Mouse (Mus musculus): Measurements from ENCODE around the gene Ccdc85c.

Gene Ccdc85c

GRCm38 (mm10) chr12:108237300-108238006 lies 37.8 kb downstream of the Ccdc85c start:
- DNase-seq: no peak

DNA sequence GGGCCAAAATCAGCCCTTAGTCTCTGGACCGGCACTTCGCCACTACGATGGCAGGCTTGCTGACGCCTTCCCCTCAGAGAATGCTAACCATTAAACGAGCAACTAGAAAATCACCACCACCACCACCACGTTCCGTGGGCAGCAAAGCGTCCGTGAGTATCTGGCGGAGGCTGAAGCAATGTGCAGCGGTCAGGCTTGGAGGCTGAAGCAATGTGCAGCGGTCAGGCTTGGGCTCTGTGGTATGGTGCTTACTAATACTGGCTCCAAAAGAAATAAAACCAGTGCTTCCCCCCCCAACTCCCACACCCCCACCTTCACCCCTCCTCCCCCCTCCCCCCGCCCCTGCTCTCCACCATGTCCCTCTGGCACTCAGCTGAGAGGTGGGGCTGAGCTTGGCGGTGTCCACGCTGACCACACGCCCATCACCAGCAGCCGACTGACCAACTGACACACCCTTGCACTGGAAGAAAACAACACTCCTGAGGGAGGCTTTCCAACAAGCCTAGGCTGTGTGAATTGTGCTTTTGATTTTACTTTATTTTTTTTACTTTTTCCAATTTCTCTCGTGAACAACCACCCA lies 39.2 kb downstream of the Ccdc85c start:
- no peak for DNase-seq

GRCm38 (mm10) chr12:108234832-108235602 lies 40.2 kb downstream of the Ccdc85c start:
- no peak for DNase-seq

- no peak for DNase-seq
These were observed 41.5 kb downstream of the Ccdc85c start for GRCm38 (mm10) chr12:108233736-108234135.

DNA sequence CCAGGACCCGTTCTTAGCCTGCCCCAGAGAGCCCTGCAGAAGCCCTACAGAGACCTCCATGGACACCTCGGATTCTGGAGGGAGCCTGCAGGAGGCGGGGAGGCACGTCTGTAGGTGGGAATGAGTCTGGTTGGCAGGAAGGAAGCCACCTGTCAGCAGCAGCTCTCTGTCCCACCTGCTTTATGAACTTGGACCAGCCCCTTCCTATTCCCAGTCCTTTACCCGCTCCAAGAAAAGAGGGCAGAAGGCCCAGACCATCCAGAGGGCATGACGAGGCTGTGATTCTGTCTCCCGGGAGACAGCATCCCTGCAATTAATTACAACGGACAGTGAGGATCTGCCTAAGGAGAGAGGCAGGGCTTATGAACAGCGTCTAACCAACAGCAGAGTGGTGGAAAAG lies 43.3 kb downstream of the Ccdc85c start:
- DNase-seq: peak; percentile 59 to 65

DNA sequence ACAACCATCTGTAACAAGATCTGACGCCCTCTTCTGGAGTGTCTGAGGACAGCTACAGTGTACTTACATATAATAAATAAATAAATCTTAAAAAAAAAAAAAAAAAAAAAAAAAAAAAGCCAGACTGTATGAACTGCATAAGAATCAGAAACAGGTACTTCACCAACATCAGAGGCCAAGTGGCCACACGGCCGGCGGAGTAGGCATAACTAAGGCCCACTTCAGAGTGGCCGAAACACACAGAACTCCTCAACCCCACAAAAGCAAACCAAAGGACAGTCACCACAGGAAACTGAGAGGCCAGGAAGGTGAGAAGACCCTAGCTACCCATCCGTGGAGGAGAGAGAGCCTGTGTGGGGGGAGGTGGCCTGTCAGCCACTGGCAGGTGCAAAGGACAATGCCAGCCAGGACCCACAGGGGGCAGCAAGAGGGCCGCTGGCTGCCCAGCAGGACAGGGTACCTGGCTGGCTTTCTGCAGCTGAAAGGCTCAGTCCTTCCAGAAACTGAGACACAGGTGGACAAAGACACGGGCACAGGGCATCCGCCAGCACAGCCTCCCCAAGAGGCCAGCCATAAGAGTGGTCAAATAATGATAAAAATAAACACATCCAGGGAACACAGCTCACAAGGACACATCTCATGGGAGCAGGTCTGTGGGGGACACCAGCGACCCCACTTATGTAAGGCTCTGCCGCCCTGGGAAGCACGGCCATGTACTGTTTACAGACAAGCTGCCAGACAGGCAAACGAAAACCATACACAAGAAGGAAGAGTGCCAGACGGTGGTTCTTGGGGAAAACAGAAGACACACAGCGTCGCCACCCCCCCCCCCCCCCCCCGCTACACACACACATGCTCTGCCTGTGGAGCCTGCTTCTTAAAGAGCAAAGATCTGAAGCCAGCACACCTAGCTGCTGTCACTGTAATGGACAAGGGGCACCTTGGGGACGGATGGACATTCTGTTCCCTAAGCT lies 44.1 kb downstream of the Ccdc85c start:
- peak; percentile 79 to 86 for DNase-seq

DNA sequence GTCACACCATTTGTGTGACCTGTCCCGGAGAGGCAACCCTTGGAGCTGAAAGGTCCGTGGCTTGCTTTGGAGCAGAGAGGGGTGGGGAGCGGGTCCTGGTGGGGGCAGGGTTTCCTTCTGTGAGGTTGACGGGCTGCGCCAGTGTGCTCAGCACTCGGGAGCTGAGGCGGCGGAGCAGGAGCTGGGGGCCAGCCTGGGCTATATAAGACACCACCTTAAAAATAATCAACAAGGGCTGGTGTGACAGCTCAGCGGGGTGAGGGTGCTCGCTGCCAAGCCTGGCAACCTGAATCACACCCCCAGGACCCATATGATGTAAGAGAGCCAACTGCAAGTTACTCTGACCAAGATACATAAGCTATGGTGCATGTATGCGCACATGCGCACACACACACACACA lies 45.1 kb downstream of the Ccdc85c start:
- DNase-seq: no peak

DNA sequence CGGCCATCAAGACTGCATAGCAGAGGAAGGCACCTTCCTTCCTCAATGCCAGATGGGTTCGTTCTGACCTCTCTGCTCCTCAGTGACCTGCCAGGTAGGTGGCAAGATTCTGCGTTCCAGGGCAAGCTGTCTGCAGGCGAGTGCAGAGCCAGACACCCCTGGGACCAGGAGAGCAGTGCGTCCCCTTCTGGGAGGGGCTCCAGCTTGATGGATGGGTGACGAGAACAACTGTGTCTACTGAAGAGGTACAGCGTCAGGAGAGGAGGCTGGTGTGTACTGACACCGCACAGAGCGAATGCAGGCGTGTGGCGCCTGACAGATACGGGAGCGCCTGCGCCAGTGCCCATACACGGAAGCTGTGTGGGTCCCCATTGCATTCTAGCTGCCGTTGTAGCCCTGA lies 47.7 kb downstream of the Ccdc85c start:
- DNase-seq: no peak

- peak in 1 of 2 experiments; percentile 67 for DNase-seq
These were observed 48.3 kb downstream of the Ccdc85c start for GRCm38 (mm10) chr12:108226941-108227340.

GRCm38 (mm10) chr12:108226216-108226615 lies 49.0 kb downstream of the Ccdc85c start:
- DNase-seq: no peak

DNA sequence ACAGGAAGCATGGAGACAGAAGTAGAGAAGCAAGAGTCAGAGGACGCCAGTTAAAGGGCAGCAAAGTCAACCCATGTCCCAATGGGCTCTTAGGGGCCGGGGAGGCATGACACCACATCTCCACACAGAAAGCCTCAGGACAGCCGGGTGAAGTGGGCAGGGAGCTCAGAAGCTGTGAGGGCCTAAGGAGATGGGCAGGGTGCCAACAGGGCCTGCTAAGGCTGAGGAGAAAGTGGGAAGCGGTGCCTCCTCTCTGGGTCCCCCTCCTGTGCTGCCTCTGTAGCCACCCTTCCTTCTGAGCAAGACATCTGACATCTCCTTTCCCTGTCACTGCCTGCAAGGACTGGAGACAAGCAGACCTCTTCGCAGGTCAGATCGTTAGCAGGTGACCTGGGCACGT lies 49.4 kb downstream of the Ccdc85c start:
- peak in 1 of 2 experiments; percentile 71 for DNase-seq

- DNase-seq: no peak
These were observed 51.9 kb downstream of the Ccdc85c start for GRCm38 (mm10) chr12:108223357-108223756.

GRCm38 (mm10) chr12:108221712-108222111 lies 53.5 kb downstream of the Ccdc85c start:
- DNase-seq: no peak

DNA sequence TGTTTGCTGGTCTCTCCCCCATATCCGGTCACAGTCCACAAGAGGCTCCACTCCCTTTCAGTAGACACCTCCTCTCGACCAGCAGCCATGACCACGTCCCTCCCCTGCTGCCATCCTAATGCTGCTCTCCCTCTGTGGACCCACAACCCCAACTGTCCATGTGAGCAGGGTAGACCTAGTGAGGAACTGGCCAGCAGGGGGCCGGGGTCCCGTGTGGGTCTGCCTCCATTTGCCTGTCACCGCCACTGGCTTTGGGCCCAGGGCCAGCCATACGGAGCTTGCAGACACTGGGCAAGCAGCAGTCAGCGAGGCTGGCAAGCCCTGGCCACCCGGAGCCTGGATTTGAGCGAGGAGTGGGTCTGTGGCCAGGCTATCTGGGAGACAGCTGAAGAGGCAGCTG lies 54.0 kb downstream of the Ccdc85c start:
- DNase-seq: peak; percentile 74 to 80

GRCm38 (mm10) chr12:108220621-108221020 lies 54.6 kb downstream of the Ccdc85c start:
- DNase-seq: no peak

DNA sequence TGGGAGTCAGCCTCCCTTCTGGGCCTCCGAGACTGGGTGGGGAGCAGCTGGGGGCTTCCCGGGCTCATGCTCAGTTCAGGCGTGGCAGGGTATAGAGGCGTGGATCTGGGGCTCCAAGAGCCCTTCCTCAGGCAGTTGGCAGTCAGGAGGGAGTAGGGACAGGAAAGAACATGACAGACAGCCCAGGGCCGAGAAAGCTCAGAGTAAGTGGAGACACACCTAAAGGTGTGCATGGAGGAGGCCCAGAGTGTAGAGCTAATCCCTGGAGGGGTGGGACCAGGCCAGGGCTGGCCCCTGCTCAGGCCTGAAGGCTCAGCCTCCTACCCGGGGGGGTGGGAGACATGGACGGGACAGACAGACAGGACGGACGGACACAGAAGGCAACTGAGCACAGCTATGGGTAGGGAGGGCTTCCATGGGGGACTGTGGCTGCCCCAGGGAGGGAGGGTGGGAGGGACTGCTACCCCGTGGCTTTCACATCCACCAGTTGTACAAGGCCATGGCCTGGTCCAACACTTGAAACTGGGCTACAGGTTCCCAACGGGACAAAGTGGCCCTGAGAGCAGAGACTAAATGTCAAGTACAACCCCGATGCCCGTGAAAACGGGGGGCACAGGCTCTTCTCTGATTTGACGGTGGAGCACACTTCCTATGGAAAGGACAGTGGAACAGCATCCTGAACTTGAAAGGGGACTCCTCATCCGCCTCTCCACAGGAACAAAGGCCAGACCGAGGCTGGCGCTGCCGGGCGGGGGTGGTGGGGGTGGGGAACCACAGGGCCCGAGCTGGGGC lies 55.2 kb downstream of the Ccdc85c start:
- no peak for DNase-seq

GRCm38 (mm10) chr12:108219163-108219562 lies 56.1 kb downstream of the Ccdc85c start:
- no peak for DNase-seq

GRCm38 (mm10) chr12:108217572-108217971 lies 57.7 kb downstream of the Ccdc85c start:
- DNase-seq: peak; percentile 82 to 89

- peak; percentile 30 to 78 for DNase-seq
These were observed 58.4 kb downstream of the Ccdc85c start for GRCm38 (mm10) chr12:108216611-108217370.

DNA sequence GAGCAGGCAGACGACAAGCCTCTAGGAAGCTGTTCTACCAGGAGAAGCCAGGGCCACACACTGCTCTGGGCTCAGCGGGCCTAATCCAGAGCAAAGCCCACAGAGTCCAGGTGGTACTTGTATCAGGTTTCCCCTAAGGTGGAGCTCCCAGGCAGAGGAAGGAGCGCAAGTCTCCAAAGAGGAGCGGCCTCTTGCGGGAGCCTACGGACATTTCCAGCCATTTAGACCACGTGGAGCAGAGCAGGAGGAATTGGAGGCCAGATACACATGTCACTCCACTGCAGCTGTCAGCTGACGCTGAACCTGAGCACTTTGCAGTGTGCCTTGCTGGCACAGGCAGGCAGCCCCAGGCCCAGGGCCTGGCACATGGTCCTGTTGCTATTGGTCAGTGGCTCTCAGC lies 60.1 kb downstream of the Ccdc85c start:
- DNase-seq: peak; percentile 15 to 19

Measured in cerebellum, postnatal 14 days (tissue).